In the genomic region with DNA sequence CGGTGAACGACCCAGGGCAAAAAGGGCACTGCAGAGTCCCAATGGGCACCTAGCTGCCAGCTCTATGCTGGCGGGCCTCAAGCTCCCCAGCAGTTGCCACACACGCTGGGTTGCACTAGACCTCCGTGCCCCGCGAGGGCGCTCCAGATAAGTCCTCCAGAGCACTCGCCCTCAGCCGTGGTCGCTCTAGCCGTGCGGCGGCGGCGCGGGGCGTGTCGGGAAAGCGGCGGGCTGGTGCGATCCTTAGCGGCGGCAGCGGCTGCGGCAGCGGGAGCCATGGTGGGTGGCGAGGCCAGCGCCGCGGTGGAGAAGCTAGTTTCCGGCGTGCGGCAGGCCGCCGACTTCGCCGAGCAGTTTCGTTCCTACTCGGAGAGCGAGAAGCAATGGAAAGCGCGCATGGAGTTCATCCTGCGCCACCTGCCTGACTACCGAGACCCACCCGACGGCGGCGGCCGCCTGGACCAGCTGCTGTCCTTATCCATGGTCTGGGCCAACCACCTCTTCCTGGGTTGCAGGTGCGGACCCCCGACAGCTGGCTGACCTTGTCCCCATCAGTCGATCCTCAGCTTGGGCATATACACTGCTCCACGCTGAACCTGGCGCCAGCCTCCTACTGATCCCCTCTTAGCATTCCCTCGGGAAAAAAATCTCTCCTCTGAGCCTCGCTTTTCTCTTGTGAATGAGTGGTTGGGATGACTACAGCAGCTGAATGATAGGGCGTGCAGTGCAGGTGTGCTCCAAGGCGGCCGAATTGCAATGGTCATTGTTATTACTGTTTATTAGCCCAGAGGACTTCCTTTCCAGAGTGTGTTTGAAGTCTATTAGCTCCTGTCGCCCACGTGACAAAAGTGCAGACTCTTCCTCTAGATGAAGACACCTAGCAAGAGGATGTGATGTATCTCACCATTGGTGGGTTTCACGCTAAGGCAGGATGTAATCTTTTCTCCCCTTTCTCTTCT, we compare ENCODE assay signal across 8 mouse cellular contexts. TPM values are rescaled to one million over a fixed set of nuclear protein-coding genes. Genes with fewer than 3 reads are reported as not detected.
DNase-seq lines count a peak whose midpoint lies in the region; ATAC-seq lines count a peak whose summit lies in the region.

A gene (plus strand): TSS at position 219 of the 959 bp plus-strand sequence.

- H3K9ac ChIP-seq in hindbrain, embryonic 12.5 days = peak within 1 kb of the TSS; percentile 83

- H3K27me3 ChIP-seq in hindbrain, embryonic 12.5 days = no peaks in the 10 kb centered on the region

- DNase-seq in Muller cell, postnatal 12 days (ENCODE audit: inconsistent ontology term) = peak; percentile 97
- DNase-seq in cerebellum, adult 9-11 months = peak; percentile 93
- peak; percentile 83 to 95 for DNase-seq in frontal cortex, postnatal 10 days (ENCODE audit: low spot score in 2 of 2)
- DNase-seq in layer of hippocampus, postnatal 14 days (ENCODE audit: low spot score in 2 of 2) = peak; percentile 96 to 97
- peak; percentile 98 for DNase-seq in lung, postnatal 14 days
- DNase-seq in retina, adult 2 months (ENCODE audit: low read depth, low spot score) = peak; percentile 91
- DNase-seq in thymus, postnatal 36 days = peak; percentile 98 to 99

- WGBS in hindbrain, embryonic 12.5 days = 4% methylated on average over 63 of the region's 63 CpGs

- peaks cover 27% of the 10 kb centered on the region for H3K36me3 ChIP-seq in hindbrain, embryonic 12.5 days

- H3K4me2 ChIP-seq in hindbrain, embryonic 12.5 days (replicated peaks) = peak within 1 kb of the TSS; percentile 94

- peak within 1 kb of the TSS; percentile 65 for H3K27ac ChIP-seq in hindbrain, embryonic 12.5 days

- no peaks in the 10 kb centered on the region for H3K9me3 ChIP-seq in hindbrain, embryonic 12.5 days (replicated peaks)

- peak within 1 kb of the TSS; percentile 66 for H3K4me3 ChIP-seq in hindbrain, embryonic 12.5 days

- H3K4me1 ChIP-seq in hindbrain, embryonic 12.5 days = peaks cover 10% of the 10 kb centered on the region

- peak; percentile 94 for ATAC-seq in hindbrain, embryonic 12.5 days (ENCODE audit: low FRiP score)

RNA-seq across cellular contexts. Expression of the gene that starts here (rescaled TPM):
- 106 and 107 TPM in 2 replicates for polyA plus RNA-seq in hindbrain, embryonic 12.5 days (2016; fragmentation: Nextera tagmentation; extraction: Ambion mirVana)
- total RNA-seq in layer of hippocampus, postnatal 14 days (2021) = 10 to 100 TPM; 28.7 to 33.7 TPM

Comparison
In these comparisons a context has a peak if more than half of its experiments do, and no peak if none do; other contexts are left out.
1. Peak in every context shown above with its lines: DNase-seq, ATAC-seq, H3K4me3 ChIP-seq and H3K27ac ChIP-seq.